Mouse (Mus musculus): ENCODE measurements around the gene Tufm. TPM values are rescaled to one million over a fixed set of nuclear protein-coding genes. Genes with fewer than 3 reads are reported as not detected.
"Not testable (repeated sequence)": the region's sequence is repeated elsewhere in the genome, so short reads cannot be mapped to it uniquely, and the experiment has no call there.

Gene Tufm
- total RNA-seq, 4 experiments from 2014 or later: 205 to 255 (median 223) TPM

DNA sequence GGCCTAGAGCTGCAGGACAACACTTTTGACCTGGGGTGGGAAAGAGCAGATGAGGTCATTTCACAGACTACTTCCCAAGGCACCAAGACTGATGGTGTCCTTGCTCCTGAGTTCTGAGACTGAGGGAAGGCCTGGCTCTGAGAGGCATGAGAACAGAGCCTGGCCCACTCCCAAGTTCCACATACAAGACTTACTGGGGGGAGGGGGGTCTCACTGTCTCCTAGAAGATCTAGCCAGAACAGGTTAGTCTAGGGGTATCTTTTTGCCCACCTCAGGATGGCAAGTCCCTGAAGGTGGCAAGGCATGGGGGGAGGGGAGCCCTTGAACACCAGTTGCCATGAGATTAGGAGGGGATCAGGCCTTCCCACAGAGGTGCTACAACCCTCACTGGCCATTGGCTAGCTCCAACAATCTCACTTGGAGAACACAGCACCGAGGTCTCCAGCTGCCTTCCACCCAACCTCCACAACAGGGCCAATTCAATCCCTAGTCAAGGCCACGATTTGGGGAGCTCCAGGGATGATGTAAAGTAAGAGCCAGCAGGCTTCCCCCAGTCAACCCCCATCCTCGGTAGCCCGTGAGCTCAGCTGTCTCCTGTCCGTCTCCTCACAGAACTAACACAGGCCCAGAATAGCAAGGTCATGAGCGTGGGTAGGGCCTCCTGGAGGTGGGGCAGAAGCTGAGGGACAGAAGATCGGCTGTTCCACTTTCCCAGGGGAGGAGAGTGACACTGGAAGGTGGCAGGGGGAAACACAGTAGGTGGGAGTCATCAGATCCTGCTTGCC lies 21.7 kb upstream of the Tufm start:
- DNase-seq: peak; percentile 59

DNA sequence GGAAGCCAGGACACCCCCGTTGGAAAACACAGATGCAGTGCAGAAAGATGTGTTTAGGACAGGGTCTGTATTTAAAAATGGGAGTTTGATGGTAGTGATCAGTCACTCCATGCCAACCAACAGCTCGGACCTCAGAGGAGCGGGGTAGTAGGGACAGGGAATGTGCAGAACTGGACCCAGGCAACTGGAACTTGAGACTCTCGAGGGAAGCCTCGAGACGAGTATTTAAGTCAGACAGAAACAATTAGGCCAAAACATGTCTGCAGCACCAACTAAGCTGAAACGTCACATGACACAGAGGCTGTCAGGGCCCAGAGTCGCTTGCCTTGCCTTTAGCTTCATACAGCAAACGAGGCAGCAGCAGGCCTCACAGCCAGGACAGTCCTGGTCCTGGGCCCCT lies 21.0 kb upstream of the Tufm start:
- no peak for DNase-seq

DNA sequence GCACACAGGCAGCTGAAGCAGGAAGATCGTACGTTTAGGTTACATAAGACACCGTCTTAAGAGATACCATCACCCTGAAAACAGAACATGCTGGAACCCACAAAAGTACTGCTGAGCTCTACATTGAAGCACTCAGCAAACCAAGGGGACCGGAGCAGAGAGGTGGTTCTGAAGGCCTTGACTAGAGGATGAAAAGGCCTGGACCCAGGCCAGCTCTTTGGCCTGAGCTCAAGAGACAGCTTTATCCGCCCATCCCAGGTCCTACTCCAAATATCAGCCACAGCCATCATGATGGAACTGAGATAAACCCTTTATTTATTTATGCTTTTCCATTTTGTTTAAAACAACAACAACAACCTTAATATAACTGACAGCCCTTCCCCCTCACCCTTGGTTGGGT lies 20.5 kb upstream of the Tufm start:
- no peak for DNase-seq

DNA sequence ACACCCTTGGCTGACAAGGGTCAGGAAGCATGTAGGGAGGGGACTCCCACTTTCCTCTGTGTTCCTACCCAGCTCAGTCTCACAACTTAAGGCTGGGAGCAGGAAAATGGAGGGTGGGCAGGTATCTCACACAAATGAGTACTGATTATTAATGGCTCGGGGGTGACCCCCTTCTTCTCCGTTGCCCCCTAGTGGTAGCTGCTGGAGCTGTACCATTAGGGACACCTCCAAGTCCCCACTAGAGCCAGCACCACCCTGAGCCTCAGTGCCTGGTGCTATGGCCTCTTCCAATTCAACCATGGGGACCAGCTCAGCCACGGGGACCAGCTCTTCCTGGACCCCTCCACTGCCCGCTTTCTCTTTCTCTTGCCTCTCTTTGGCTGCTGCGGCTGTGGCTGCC lies 19.9 kb upstream of the Tufm start:
- no peak for DNase-seq

DNA sequence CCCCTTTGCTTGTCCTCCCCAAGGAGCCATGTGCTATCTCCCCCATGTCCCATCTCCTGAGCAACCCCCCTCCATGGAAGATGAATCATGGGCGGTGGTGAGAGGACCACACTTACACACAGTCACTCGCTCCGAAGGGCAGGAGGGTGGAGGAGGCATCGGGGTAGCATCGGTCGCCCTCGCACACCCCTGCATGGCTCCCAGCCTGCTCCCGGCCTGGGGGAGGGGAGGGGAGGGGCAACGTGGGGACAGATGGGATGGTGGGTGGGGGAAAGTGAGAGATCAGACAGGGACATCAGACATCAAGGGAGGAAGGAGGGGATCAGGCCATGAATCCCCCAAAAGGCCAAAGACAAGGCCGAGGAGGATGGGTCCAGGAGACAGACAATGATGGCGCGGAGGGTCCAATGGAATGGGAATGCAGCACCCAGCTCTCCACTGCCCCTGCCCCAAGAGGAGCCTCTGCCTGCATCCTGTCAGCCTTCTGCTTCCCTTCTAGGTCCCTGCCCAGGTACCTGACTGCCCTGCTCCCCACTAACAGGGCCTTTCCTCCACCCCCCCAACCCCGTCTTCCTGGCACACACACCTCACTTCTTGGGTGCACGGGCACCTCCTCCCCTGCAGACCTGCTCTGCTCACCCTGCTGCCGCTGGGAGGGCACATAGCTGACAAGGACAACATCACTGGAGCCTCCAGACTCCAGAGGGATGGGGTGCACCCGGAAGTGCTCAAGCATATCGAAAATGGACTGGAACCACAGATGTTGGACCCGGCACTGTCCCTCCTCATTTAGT lies 19.1 kb upstream of the Tufm start:
- DNase-seq: no peak

DNA sequence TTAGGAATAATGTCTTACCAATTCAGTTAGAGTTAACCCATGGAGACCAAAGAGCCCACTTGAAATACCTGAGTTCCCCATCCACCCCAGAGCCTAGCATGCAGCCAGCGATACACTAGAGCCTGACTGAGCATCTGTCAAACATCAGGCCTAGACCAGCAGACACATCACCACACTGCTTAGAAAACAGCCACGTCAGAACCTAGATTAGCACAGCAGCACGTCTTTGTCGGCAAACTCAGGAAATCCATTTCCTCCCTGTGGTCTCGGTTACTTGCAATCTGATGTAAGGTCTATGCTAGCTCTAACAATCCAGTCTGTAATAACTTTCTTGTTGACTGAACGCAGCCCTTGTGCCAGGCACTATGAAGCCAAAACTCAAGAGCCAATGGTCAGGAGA lies 17.1 kb upstream of the Tufm start:
- DNase-seq: no peak

DNA sequence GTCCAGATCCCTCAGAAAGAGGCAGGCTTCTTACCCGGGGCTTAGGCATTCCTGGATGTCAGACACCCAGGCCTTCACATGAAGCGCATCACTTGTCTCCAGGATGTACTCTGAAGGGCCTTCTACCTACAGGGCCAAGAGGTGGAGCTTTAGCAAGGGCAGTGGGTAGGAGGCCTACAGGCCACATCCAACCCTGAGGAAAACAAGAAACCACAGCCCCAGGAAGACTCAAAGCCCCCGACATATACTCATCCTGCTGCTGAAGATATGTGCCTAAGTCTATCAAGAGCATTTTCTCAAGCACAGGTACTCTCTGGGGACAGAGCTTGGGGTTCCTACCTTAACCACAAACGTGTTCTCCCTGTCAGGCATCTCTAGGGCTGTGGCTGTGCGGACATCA lies 15.8 kb upstream of the Tufm start:
- no peak for DNase-seq

DNA sequence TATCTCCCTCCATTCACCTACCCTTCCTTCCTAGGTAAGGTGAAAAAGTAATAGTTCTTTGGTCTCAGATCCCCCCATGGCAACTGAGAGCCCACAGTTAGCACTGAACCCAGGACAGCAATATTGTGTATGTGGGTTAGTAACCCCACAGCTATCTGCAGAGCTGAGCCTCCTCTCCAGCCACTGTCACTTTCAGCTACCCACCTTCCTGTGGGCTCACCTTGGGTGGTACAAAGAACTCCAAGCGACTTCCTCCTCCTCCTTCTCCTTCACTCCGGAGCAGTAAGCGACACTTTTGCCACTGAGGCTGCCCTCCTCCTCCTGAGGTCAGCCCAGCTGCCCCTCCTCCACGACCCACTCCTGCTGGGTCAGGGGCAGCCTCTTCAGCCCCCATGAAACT lies 15.3 kb upstream of the Tufm start:
- no peak for DNase-seq

DNA sequence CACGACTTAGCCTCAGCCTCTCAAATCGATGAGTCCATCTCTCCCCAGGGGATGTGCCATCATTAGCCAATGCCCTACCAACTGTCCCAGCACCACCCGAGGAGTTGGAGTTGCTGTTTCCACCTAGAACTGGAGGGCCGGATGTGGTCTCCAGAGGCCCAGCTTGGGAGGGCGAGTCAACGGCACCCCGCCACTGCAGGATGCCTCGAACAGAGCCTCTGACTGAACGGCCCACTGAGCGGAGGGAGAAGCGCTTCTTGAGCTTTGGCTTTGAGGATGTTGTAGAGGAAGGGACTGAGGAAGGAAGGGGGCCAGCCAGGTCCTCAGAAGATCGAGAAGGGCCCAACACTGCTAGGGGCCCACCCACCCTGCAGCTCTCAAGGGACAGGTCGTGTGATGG lies 14.9 kb upstream of the Tufm start:
- no peak for DNase-seq

DNA sequence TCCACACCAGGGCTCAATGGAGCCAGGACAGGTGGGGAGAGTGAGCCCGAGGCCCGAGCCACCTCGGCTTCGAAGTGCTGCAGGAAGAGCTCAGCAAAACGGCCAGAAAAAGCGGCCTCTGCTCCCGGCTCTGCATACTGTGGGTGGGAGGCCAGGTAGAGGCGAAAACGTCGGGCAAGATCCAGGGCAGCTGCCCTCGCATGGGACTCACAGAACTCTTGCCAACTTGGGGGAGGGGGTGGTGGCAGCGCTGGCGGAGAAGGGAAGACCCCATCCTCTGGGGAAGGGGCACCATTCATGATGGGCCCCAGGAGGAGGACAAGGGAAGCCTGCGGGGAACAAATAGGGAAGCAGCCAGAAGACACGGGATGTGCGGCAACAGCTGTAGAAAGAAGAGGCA lies 14.4 kb upstream of the Tufm start:
- no peak for DNase-seq

DNA sequence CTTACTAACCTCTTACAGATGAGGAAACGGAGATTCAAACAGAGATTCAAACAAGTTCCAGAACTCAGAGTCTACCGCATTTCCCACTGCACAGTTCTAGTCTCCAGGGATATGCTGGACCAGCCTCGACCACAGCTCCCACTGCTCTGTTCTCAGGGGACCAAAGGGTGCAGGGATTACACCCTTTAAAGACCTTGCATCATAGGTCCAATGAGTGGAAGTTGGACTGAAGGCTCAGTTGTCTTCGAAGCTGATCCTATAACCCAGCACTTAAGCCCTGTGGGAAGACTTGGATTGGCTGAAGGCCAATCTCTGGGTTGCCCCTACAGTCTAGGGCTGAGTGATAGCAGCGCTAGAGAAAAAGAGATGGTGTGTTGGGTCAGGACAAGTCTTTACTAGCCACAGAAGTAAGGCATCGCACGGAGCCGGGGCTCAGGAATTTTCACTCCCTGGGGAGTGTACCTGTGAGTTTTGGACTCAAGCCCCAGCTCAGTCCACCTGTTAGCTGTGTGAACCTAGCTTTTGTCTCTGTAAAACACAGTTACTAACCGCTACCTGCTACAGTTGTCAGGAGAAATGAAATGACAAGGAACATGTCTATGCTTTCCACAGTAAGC lies 13.6 kb upstream of the Tufm start:
- no peak for DNase-seq

DNA sequence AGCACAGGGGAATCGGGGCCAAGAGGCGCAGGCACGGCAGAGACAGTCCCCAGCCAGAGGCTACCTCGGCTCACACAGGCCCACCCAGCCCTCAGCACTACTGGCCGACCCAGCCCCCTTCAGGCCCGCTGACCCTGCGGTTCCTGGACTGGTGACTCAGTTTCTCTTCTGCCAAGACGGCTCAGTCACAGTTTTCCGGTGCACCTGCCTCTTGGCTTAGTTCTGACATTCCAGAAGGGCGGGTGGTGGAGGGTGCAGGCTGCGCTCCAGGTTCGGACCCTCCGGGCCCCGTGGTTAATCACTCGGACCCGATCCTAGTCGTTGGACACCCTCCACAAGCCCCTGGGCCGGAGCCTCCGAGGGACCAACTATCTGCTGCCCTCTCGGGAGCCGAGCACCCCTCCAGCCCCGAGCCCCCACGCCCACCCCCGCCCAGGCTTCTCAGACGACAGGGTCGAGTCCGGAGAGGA lies 12.6 kb upstream of the Tufm start:
- DNase-seq: no peak

DNA sequence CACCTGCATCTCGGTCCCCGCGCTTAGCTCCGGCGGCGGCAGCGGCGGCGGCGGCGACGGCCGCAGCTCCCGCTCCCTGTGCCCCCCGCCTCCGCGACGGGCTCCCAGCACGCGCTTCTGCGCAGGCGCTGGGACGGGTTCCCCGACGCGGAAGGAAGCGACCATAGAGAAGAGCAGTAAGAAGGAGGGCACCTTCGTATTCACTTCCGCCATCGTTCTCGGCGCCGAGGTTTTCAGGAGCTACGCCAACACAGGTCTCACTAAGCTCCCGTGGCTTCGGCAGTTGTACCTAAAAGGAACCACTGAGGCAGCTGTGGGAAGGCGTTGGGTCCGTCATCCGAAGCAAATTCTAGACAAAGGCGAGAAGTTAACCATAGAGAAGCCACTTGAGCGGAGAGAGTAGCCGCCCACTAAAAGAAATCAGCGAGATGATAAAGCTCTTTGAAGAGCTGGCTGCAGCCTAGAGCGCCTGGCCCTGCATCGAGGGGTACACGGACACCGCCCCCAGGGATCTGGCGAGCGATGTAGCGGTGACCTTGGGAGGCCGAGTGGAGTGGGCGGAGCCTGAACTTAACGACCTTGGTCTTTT lies 12.1 kb upstream of the Tufm start, which contains the start of gene Sh2b1:
Sh2b1 (minus strand) TSS at position 432 of the 589 bp plus-strand sequence.
- peak; percentile 85 for DNase-seq

DNA sequence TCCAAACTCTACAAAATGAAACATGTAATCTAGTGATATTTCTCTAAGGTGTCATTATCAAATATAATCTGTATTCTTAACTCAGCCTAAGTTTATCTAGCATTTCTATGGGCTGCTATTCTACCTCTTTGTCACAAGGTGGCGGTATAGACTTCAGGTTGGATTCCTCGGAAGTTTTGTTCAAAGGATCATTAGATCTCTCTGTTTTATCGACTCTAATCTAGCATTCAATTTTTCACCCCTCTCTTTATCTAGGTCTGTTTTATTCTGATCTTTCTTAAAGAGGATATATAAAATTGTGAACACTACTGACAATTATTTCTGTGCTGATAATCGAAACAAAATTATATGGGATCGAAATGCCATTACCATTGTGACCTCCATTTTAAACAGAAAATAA lies 5.5 kb upstream of the Tufm start:
- DNase-seq: no peak

DNA sequence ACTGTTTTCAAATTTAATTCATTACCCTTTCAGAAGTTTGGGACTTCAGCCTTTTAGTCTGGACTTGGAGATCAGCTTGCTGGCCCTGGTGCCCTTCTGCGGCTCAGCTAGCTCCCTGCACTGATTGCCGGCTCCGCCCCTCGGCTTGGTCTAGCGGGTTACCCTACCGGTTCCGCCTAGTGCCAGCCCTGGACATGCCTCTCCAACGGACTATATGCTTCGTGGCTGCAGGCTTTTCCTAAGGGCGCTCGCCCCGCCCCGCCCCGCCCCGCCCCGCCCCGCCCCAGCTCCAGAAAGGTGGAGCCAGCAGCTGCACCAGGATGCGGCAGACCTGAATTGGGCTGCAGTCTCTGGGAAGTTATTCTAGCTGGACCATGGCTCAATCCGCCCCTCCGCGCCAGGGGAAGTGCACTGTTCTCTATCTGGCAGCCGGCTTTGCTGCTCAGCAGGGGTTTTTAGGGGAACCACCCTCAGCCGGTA lies 4.7 kb upstream of the Tufm start:
- peak; percentile 90 for DNase-seq

DNA sequence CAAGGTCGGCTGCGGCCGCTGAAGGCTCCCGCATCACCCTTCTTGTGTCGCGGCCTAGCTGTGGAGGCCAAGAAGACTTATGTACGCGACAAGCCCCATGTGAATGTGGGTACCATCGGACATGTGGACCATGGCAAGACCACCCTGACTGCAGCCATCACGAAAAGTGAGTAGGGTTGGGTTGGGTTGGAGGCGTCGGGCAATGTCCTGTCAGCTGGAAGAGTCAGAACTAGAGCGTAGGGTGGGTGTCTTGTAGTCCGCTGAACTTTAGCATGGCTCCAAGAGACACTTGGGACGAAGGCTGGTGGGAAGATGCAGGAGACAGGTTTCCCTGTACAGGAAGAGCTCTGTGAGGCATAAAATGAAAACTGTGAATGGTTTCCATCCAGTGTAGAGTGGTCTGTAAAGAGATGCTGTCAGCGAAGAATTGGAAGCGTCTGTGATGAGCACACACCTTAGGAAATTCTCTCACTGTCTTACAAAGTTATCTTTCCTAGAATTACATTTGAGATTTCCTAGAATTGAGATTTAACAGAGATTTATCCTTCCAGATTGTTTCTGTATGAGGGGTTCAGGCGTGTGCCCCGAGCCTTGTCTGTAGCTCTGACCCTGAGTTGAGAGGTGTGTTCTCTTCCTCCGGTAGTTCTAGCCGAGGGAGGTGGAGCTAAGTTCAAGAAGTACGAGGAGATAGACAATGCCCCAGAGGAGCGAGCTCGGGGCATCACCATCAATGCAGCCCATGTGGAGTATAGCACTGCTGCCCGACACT lies 640 bp downstream of the Tufm start:
- DNase-seq: not testable (repeated sequence)

DNA sequence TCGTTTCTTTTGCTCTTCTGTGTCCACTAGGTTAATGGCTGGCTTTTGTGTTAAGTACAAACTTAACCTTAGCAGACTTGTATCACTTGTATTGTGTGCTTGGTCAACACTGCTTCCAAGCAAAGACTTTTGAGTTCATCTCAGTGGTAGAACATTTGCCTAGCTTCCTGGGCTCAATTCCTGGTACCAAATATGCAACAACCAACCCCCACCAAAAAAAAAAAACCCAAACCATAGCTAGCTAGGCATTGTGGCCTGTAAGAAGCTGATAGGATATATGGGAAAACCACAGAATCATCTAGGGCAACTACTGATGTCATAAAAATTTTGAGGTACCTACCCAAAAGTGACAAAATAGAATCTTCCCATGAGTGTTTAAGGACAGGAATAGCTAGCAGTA lies 3.8 kb downstream of the Tufm start:
- DNase-seq: no peak

DNA sequence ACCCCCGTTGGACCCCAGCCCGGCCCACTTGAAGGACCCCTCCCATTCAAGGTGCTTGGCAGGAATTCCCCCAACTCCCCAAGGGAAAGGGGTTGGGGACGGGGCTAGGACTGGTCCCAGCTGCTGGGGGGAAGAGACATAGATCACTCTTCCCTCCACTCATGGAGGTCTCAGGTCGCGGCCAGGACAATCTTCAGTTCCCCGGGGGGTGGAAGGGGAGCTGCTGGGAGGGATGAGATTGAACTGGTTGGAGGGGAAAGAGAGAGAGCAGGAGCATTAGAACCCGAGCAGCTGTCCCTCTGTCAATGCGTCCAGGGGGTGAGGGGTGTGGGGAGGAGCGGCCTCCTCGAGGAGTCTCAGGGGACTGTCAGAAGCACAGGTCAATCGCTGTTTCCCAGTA lies 4.8 kb downstream of the Tufm start:
- no peak for DNase-seq

DNA sequence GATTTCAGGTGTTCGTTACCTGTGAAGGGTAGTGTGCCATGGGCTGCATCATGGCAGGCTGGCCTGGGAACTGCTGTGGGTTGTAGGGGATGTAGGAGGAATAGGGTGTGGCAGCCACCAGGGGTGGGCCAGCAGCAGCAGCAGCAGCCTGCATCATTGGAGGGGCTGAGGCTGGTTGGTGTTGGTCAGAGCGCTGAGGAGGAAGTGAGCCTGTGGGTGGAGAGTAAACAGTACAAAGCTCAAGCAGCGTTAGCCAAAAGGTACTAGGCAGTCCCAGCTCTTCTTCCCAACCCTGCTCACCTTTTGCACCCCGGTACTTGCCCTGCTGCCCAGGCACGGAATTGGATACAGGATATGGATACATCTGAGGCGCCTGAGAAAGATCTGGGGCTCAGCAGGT lies 7.0 kb downstream of the Tufm start:
- no peak for DNase-seq

DNA sequence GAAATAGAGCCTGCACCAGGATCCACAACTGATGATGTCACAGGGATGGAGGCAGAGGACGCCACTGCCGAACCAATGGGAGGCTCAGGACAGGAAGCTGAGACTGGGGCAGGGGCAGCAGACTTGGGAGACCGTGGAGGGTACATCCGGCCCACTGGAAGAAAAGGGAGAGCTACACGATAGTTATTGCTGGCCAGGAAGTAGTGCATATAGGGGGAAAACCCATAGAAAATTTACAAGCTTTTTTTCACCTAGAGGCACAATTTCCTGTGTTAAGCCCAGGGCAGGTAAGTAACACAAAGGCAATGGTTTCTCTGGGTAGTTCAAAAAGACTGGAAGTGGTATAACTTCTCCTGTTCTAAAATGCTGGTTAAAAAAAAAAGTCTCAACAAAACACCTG lies 9.3 kb downstream of the Tufm start:
- no peak for DNase-seq

DNA sequence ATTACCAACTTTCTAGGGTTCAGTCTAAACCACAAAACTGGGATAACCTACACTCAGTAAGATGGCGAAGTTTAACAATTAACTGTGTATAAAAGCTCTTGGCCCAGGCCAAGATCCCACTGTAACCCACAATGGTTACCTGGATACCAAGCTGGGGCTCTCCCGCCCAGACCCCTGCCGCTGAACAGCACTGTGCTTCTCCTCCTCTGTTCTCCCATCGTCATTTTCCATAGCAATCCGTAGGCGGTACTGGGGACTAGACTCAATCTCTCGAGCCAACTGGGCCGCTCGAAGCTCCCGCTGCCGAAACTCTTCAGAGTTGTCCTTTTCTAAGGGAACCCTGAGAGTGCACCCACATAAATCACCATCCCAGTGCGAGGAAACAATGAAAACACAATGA lies 10.8 kb downstream of the Tufm start:
- DNase-seq: no peak

DNA sequence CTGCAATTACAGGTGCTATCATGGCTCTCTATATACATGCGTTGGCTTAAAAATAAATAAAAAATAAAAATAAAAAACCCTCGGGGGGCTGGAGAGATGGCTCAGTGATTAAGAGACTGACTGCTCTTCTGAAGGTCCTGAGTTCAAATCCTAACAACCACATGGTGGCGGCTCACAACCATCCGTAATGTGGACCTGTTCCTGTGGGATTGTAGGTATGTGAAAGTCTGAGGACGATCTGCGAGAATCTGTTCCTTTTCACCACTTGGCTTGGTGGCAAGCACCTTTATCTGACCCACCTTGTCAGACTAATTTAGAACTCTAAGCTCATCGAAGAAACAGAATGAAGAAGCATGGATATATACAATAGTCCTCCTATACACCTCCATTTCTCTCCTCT lies 12.3 kb downstream of the Tufm start:
- no peak for DNase-seq

All from adrenal gland, adult 8-10 months (tissue).